Mouse (Mus musculus) testis, postnatal 14 days (tissue): ENCODE measurements around the gene Schip1.
"Not testable (repeated sequence)": the region's sequence is repeated elsewhere in the genome, so short reads cannot be mapped to it uniquely, and the experiment has no call there.

Source experiments
- DNase-seq: peaks from one replicate; pipeline ENCODE4 v3.0.0; 2021; ENCODE audit warnings: low spot score

The Schip1 gene

DNA sequence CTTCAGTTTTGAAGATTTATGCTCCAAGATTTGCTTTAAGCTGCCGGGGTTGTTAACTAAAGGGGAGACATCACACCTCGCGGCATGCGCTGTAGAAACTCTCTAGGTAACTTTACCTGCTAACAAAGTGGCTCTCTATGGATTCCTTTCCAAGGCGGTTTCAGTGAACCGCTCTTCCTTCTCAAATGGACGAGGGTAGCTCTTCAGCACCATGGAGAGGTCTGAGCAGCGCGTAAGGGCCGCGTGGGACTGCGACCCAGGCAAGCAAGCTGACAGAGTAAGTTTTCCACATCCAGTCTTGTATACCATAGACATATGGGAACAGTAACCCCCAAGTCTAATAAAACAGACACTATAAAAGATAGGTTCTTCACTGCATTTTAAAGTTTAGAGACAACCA, at the start of gene Schip1:
Schip1 (plus strand) TSS at position 72 of the 400 bp plus-strand sequence.
- DNase-seq, result peak; percentile 60

DNA sequence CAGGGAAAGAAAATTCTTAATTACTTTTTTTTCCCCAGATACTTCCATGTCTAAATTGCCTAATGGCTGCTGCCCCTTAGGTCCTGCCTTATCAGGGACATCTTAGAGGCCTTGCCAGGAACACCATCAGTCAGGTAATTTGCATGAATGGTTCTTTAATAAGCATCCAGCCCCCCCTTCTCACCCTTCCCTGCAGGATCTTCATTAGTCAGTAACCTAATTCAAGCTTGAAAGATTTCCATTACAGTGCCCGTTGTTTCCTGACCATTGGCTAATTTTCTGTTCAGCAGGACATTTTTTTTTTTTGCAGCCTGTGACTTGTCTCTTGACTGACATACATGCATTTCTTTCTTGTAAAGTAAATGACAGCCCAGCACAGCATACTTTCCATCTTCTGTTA, 48.8 kb upstream of the Schip1 start:
- DNase-seq, result no peak

DNA sequence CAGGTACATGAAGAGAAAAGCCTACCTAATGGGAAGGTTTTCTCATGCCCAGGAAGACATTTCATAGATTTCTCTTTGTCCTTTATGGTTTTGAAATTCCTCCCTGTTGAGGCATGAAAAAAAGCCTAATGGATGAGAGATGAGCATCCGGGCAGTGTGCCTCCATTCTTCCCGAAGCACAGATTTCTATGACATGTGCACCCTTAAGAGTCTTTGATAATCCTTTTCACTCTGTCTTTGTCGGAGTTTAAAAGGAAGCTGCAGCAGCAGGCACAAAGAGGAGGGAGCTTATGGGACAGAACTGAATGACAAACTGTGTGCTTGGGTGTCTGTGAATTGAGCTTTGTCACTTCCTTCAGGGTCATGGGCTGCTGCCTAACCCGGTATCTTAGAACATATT, 45.2 kb upstream of the Schip1 start:
- no peak for DNase-seq

DNA sequence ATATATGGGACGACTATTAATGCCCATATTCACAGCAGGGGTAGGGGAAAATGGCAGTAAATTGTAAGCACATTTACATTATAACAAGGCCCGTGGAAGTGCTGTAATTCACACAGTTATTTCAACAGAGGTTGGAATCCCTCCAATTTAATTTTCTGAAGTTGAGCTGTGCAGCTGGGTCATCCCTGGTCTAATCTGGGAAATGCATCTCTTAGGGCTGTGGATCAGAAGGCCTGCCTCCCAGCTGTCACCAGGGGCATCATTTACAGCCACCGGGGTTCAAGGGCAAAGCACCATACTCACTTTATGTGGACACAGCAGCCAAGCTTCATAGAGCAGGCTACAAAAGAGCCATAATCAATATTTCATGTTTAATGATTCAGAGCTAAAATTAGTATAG, 28.5 kb upstream of the Schip1 start:
- DNase-seq, result no peak

- DNase-seq, result no peak
Observed at GRCm38 (mm10) chr3:68042951-68043350, 21.7 kb upstream of the Schip1 start.

DNA sequence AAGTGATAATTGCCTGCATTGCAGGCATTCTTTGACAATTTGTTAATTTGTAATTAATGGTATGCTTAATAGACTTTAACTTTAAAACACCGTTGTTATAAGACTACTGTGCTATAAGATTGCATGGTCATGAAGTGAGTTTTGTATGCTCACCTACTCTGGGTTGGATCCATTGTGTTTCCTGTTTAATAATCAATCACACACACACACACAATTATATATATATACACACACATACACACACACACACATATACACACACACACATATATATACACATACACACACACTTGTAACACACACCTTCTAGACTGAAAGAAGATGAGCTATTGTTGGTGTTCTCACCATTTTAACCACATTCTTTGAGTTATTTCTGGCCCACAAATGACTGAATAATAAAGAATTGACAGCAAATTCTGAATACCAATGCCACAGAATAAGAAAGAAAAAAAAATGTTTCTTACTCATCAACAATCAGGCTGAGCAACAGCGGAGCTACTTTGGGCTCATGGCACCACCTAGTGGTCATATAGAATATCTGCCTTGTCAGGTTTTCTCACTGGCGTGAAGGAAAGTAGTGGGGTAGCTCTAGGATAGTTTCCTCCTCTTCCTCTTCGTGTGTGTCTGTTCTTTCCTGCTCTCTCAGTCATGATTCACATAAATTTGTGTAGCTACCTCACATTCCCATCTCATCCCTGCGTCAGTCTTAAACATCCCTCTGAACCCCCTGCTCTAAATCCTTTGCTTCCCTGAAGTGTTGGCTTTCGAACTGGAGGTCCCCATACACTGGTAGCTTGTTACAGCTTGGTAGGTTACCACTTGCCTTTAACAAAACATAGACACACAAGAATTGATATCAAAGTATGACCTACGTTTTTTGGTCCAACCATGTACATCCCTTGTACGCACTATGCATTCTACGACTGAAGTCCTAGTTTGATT, 18.9 kb upstream of the Schip1 start:
- DNase-seq, result peak; percentile 8

DNA sequence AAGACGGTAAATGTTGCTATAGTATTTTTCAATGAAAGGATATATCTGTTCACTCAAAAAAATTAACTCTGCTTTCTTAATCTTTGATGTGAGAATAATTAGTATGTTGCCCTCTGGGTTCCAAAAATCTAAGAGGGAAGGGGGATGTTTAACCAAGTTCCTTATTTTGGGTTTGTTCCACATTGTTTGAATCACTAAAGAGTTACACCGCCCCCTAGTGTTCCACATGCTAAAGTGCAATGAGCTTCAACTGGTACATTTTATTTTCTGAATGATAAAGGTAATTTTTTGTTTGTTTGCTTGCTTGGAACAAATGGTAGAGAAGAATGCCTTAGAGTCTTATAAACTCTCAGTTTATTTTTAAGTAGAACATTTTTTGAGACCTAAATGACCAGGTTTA, 11.1 kb upstream of the Schip1 start:
- no peak for DNase-seq

DNA sequence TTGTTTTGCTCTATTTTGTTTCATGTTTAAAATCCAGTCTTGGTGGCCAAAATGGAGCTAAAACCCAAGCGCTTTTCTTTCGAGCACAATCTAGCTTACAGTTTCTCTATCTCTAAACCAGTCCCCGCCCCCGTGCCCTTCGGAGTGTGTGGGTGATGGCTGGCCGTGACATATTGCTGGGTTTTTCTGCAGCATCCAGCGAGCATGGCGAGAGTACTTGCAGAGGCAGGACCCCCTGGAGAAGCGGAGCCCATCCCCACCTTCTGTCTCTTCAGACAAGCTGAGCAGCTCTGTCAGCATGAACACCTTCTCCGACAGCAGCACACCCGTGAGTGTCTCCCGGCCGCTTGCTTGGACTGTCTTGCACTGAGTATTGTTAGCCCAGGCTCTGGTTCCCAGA, 9.5 kb upstream of the Schip1 start:
- DNase-seq, result no peak

DNA sequence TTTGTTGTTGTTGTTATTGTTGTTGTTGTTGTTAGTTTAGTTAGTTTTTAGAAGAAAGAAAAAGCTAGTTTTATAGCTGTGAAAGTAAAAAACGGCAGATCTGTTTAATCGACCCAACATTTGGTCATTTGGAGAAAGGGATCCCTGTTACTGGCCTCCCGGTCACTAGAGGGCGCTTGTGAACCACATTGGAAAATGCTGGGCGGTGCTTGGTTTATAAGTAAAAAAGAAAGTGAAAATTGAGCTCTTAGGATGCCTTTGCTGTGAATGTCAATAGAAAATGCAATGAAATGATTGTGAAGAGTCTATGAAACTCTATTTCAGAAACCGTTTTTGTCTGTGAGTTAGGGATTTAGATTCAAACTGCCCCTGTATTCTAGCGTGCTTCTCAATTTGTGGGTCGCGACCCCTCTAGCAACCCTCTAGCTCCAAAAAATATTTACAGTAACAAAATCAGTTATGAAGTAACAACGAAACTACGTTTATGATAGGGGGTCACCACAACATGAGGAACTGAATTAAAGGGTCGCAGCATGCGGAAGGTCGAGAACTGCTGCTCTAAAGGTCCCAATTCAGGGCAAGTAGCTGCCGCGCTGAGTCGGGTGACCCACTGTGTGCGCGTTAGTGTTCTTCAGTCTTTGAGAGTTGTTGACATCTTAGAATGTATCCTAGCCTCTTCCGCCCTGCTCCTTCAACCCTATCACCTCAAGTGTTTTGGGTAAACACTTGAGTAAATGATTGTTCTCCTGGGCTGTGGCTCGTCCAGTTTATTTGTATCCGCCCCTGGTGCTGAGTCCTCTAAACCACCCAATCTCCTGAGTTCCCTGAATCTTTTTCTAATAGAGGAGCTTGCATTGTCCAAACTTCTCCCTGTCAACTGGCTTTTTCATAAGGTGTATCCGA, 8.0 kb upstream of the Schip1 start:
- peak; percentile 50 for DNase-seq

DNA sequence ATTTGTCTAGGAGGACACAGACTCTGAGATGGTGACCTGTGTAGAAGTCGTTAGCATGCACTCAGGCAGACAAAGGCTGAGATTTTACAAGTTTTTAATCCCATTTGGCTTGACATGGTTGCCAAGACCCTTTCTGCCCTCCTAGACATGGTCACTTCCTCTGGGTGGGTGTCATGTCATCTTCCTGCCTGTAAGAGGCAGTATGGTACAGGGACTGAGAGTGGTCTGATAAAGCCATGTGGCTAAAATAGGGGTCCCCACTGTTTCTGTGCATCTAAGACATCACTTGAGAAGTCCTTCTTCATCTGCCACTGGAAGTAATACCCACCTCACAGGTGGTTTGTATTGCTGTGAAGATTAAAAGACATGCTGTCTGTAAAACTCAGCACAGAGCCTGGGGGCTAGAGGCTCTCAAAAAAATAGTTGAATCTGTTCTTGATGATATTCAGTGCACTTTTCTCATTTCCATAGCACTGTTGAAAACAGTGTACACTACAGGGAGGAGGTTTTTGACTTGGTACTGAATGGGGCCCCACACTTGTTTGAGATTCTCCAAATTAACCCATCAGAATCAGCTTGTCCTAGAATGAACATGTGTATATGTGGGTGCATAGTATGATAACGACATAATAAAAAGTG, 5.3 kb upstream of the Schip1 start:
- no peak for DNase-seq

- no peak for DNase-seq
Observed at GRCm38 (mm10) chr3:68071395-68072386, 7.1 kb downstream of the Schip1 start.

- DNase-seq, result no peak
Observed at GRCm38 (mm10) chr3:68077406-68077805, 12.8 kb downstream of the Schip1 start.

- no peak for DNase-seq
Observed at GRCm38 (mm10) chr3:68085024-68085423, 20.4 kb downstream of the Schip1 start.

DNA sequence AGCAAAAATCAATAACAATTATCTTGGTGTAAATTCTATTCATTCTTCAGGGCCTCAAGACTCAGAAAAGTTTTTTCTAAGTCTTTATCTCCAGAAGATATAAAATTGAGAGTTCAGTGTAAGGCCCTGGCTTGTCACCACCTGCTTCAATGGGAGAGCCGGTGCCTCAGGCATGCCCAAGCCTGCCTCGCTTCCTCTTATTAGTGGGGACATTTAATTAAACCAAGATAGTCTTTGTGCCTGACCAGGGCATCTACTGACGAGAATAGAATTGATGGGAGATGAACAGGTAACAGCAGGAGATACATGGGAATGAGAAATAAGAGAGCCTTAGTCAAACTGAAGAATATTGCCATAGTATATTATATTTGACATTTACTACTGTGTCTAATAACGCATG, 27.5 kb downstream of the Schip1 start:
- DNase-seq, result no peak

DNA sequence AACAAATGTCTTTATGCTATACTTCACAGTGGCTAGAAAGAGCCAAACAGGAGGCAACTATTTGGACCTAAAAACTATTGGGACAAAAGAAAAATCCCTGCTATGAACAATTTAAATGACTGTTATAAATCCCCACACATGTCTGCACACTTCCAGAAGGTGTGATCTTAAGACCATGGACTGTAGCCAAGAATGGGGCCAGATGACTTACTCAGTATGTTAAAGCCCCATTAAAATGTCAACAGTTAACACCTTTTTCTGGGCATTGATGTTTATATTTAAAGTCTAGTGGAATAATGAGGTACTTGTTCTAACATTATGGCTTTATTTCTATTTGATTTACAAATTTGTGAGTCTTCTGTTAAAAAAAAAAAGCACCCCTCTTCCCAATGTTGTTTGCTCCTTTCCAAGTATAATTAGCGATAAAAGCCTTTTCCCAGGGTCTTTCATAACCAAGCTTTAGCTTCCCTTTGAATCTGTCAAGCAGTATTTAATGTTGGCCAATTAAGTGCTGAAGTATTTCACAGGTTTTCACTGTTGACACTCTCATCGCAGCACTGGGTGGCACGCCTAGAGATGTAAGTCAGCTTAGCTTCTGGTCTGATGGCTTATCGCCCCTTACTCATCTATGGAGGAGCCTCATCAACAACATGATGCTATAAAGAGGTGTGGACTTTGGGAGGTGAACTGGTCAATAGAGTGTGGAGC, 32.3 kb downstream of the Schip1 start:
- no peak for DNase-seq

DNA sequence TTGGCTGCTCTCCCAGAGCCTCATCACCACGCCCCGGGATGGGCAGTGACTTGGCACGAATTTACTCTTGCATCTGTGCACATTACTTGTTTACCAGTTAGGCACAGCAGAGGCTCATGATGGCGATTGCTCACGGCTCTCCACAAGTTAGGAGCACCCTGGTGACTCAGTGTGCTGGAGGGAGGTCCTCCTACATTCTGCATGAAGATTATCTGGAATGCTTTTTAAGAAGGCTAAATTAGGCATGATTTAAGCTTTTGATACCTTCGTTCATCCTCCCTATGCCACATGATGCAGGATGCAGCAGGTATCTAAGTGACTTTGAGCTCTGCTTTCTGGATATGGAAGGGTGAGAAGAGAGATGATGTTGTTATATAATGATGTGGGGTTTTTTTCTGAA, 35.0 kb downstream of the Schip1 start:
- DNase-seq, result not testable (repeated sequence)

DNA sequence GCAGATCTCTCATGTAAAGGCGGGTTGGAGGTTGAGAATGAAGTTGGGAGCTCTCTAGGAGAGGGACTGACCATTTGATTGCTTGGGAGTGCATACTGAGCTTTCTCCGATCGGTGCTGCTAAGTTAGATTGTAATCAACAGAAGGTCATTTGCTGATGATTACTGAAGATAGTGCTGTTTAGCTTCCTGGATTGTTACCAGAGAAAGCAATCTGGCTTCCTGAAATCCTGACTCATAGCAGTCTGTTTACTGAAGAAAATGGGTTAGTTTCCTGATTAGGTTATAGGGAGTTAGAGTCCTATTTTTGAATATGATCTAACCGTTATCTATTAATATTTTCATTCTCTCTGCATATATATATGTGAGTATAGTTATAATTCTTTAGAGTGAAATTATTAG, 36.7 kb downstream of the Schip1 start:
- DNase-seq, result no peak

- no peak for DNase-seq
Observed at GRCm38 (mm10) chr3:68105081-68105685, 40.6 kb downstream of the Schip1 start.

- DNase-seq, result no peak
Observed at GRCm38 (mm10) chr3:68121338-68121737, 56.7 kb downstream of the Schip1 start.

GRCm38 (mm10) chr3:68126284-68126856, 61.8 kb downstream of the Schip1 start:
- no peak for DNase-seq
